21 mouse cellular contexts compared by ENCODE assay signal in the genomic region with DNA sequence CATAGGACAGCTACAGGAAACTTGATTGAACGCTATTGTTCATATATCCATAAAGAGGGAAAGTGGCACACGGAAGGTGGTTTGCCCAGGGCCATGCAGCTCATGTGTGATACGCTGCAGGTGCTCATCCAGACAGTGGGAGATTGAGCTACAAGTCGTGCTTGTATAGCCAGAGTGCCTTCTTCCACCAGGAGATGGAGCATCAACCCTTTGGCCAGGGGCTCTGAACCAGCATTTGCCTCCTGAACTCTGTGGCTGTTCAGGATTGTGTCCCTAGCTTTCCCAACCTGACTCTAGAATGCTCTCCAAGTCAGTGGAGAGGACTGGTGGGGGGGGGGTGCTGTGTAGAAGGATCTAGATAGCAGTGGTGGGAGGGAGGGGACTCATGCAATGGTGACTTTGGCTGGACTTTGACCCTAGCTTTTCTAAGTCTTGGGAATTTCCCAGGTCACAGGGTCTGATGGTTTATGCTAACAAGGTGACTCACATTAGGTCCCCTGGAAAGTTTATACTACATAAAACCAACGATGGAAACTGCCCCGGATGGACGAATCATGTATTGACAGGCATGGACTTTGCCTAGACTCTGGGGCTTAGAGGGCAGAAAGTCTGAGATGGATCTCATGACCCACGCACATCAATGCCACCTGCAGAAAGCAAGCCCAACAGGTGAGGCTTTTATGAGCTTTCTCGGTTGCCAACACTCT. TPM values are rescaled to one million over a fixed set of nuclear protein-coding genes. Genes with fewer than 3 reads are reported as not detected.
DNase-seq lines count a peak whose midpoint lies in the region; ATAC-seq and TF ChIP-seq lines count a peak whose summit lies in the region.
"Had no signal": no experiment of that assay in that cellular context is flagged by ENCODE, and none has a peak within 500 bp of the region (broad histone marks: within the 10 kb centered on the region; RNA-seq: fewer than 3 reads in every experiment).

No protein-coding gene starts in this region.

- H3K27ac ChIP-seq in kidney, embryonic 14.5 days (ENCODE audit: low read depth, low read length), result no peak overlapping the region
- H3K27ac ChIP-seq in lung, postnatal 0 days (ENCODE audit: low read length), result no peak overlapping the region
- H3K27ac ChIP-seq in intestine, postnatal 0 days (ENCODE audit: low read depth, low read length), result no peak overlapping the region
- H3K27ac ChIP-seq in forebrain, embryonic 13.5 days, result no peak overlapping the region
- H3K27ac ChIP-seq: hindbrain, embryonic 13.5 days; limb, embryonic 15.5 days; lung, embryonic 15.5 days; midbrain, embryonic 12.5 days; neural tube, embryonic 12.5 days had no signal

- peak; percentile 60 for DNase-seq in kidney, adult 9 months
- DNase-seq in lung, postnatal 0 days (ENCODE audit: low spot score), result no peak
- DNase-seq in lung, postnatal 36 days, result no peak
- peak; percentile 80 for DNase-seq in yolk sac, embryonic 10.5 days (ENCODE audit: low spot score)
- DNase-seq in right cerebral cortex, postnatal 4 days, result no peak
- DNase-seq: adrenal gland, adult 2 months; cerebellum, postnatal 14 days; embryo, embryonic 11 days; forebrain, postnatal 0 days; heart, postnatal 14 days; right cerebral cortex, adult 18-20 months; thymus, adult 2 months had no signal

- H3K27me3 ChIP-seq in kidney, embryonic 14.5 days (ENCODE audit: control insufficient read depth, insufficient read depth, low read length), result no peaks in the 10 kb centered on the region
- no peaks in the 10 kb centered on the region for H3K27me3 ChIP-seq in lung, postnatal 0 days (replicated peaks; ENCODE audit: insufficient read depth, low read length)
- no peaks in the 10 kb centered on the region for H3K27me3 ChIP-seq in intestine, postnatal 0 days (replicated peaks; ENCODE audit: control insufficient read depth, insufficient read depth, low read length)
- H3K27me3 ChIP-seq in forebrain, embryonic 13.5 days, result no peaks in the 10 kb centered on the region
- H3K27me3 ChIP-seq: hindbrain, embryonic 13.5 days; limb, embryonic 15.5 days; lung, embryonic 15.5 days; midbrain, embryonic 12.5 days; neural tube, embryonic 12.5 days had no signal

- H3K36me3 ChIP-seq in kidney, embryonic 14.5 days (ENCODE audit: control insufficient read depth, insufficient read depth, low read length), result no peaks in the 10 kb centered on the region
- no peaks in the 10 kb centered on the region for H3K36me3 ChIP-seq in lung, postnatal 0 days (ENCODE audit: insufficient read depth, low read length)
- H3K36me3 ChIP-seq in intestine, postnatal 0 days (ENCODE audit: control insufficient read depth, insufficient read depth), result no peaks in the 10 kb centered on the region
- no peaks in the 10 kb centered on the region for H3K36me3 ChIP-seq in forebrain, embryonic 13.5 days (ENCODE audit: poor library complexity, severe bottlenecking)
- H3K36me3 ChIP-seq: hindbrain, embryonic 13.5 days; limb, embryonic 15.5 days; lung, embryonic 15.5 days; midbrain, embryonic 12.5 days; neural tube, embryonic 12.5 days had no signal

- TF ChIP-seq CTCF in lung, postnatal 0 days (IDR thresholded peaks at IDR 0.05), result peak; percentile 12; the same call in 1 of the 2 replicates
- TF ChIP-seq CTCF in intestine, postnatal 0 days (IDR thresholded peaks at IDR 0.05; ENCODE audit: low read depth), result peak; percentile 48

- TF ChIP-seq EP300 in lung, postnatal 0 days (IDR thresholded peaks at IDR 0.05), result no peak

- H3K9me3 ChIP-seq in kidney, embryonic 14.5 days (ENCODE audit: control insufficient read depth, low read length), result no peaks in the 10 kb centered on the region
- no peaks in the 10 kb centered on the region for H3K9me3 ChIP-seq in lung, postnatal 0 days (ENCODE audit: low read length)
- no peaks in the 10 kb centered on the region for H3K9me3 ChIP-seq in intestine, postnatal 0 days (ENCODE audit: control insufficient read depth)
- H3K9me3 ChIP-seq in forebrain, embryonic 13.5 days (replicated peaks), result no peaks in the 10 kb centered on the region
- H3K9me3 ChIP-seq: hindbrain, embryonic 13.5 days; limb, embryonic 15.5 days; lung, embryonic 15.5 days; midbrain, embryonic 12.5 days; neural tube, embryonic 12.5 days had no signal

- no peak for ATAC-seq in kidney, embryonic 14.5 days (ENCODE audit: low FRiP score, low TSS enrichment)
- no peak for ATAC-seq in lung, postnatal 0 days
- ATAC-seq in intestine, postnatal 0 days, result peak; percentile 94
- no peak for ATAC-seq in forebrain, embryonic 13.5 days
- ATAC-seq: forebrain, postnatal 0 days had no signal

- H3K4me3 ChIP-seq in kidney, embryonic 14.5 days (ENCODE audit: low read length), result no peak overlapping the region
- H3K4me3 ChIP-seq in lung, postnatal 0 days (ENCODE audit: low read depth, low read length), result no peak overlapping the region
- H3K4me3 ChIP-seq in intestine, postnatal 0 days (ENCODE audit: low read depth, low read length), result no peak overlapping the region
- H3K4me3 ChIP-seq in forebrain, embryonic 13.5 days, result no peak overlapping the region
- H3K4me3 ChIP-seq: hindbrain, embryonic 13.5 days; limb, embryonic 15.5 days; lung, embryonic 15.5 days; midbrain, embryonic 12.5 days; neural tube, embryonic 12.5 days had no signal

- peaks cover 12% of the 10 kb centered on the region for H3K4me1 ChIP-seq in kidney, embryonic 14.5 days (ENCODE audit: control insufficient read depth, insufficient read depth, low read length)
- no peaks in the 10 kb centered on the region for H3K4me1 ChIP-seq in lung, postnatal 0 days (ENCODE audit: insufficient read depth, low read depth, low read length)
- H3K4me1 ChIP-seq in intestine, postnatal 0 days (replicated peaks; ENCODE audit: control insufficient read depth, insufficient read depth, low read length), result no peaks in the 10 kb centered on the region
- H3K4me1 ChIP-seq in forebrain, embryonic 13.5 days, result peaks cover 4% of the 10 kb centered on the region; the same call in 1 of the 2 replicates
- H3K4me1 ChIP-seq: lung, embryonic 15.5 days; neural tube, embryonic 12.5 days had no signal

- no peak overlapping the region for H3K4me2 ChIP-seq in kidney, embryonic 14.5 days (replicated peaks; ENCODE audit: low read depth, low read length)
- no peak overlapping the region for H3K4me2 ChIP-seq in lung, postnatal 0 days (replicated peaks; ENCODE audit: low read depth, low read length)
- no peak overlapping the region for H3K4me2 ChIP-seq in intestine, postnatal 0 days (replicated peaks; ENCODE audit: low read depth)
- H3K4me2 ChIP-seq in forebrain, embryonic 13.5 days, result no peak overlapping the region
- H3K4me2 ChIP-seq: heart, embryonic 11.5 days; hindbrain, embryonic 13.5 days; limb, embryonic 15.5 days; lung, embryonic 15.5 days; midbrain, embryonic 12.5 days; neural tube, embryonic 12.5 days had no signal

- 88% methylated on average over 9 of the region's 9 CpGs for WGBS in kidney, embryonic 14.5 days
- 82% methylated on average over 9 of the region's 9 CpGs for WGBS in lung, postnatal 0 days
- WGBS in intestine, postnatal 0 days, result 60% methylated on average over 9 of the region's 9 CpGs
- 92% methylated on average over 9 of the region's 9 CpGs for WGBS in forebrain, embryonic 13.5 days

- no peak overlapping the region for H3K9ac ChIP-seq in kidney, embryonic 14.5 days (ENCODE audit: low read depth, low read length)
- H3K9ac ChIP-seq in lung, postnatal 0 days (replicated peaks; ENCODE audit: low read depth), result no peak overlapping the region
- no peak overlapping the region for H3K9ac ChIP-seq in intestine, postnatal 0 days (ENCODE audit: low read depth, low read length)
- H3K9ac ChIP-seq in forebrain, embryonic 13.5 days, result no peak overlapping the region
- H3K9ac ChIP-seq: forebrain, postnatal 0 days; hindbrain, embryonic 13.5 days; limb, embryonic 15.5 days; lung, embryonic 15.5 days; midbrain, embryonic 12.5 days; neural tube, embryonic 12.5 days had no signal

RNA-seq across cellular contexts. Expression of gene Abcc4, which starts 27.6 kb away (rescaled TPM):
- 5.4 and 12.2 TPM in 2 replicates for polyA plus RNA-seq in kidney, embryonic 14.5 days (2014; fragmentation: Nextera tagmentation; extraction: Ambion mirVana)
- polyA plus RNA-seq in lung, postnatal 0 days (2015; fragmentation: Nextera tagmentation; extraction: Ambion mirVana), result 1.0 and 1.2 TPM in 2 replicates
- 1.4 and 1.6 TPM in 2 replicates for polyA plus RNA-seq in intestine, postnatal 0 days (2015; fragmentation: Nextera tagmentation; extraction: Ambion mirVana)
- polyA plus RNA-seq in forebrain, embryonic 13.5 days (2015; fragmentation: Nextera tagmentation; extraction: Ambion mirVana), result 0.96 and 1.2 TPM in 2 replicates

Comparison
In these comparisons a context has a peak if more than half of its experiments do, and no peak if none do; other contexts are left out.
1. DNase-seq: peak in kidney, adult 9 months (single experiment) and yolk sac, embryonic 10.5 days (single experiment); none in lung, postnatal 0 days (single experiment), lung, postnatal 36 days (single experiment) and right cerebral cortex, postnatal 4 days (single experiment).